Mouse (Mus musculus) urinary bladder, postnatal 4 days (tissue): ENCODE results near the gene Baz2a.

ENCODE experiments used
- DNase-seq, 2 experiments: peaks; one replicate each; pipeline ENCODE4 v3.0.0; 2021 to 2022; ENCODE audit warnings: low spot score in 2 of 2

Gene Baz2a

GRCm38 (mm10) chr10:128177316-128177715 lies 85.9 kb downstream of the Baz2a start:
- DNase-seq, result no peak
